Mouse (Mus musculus) forebrain, postnatal 0 days (tissue): ENCODE measurements around the gene Gm49383. TPM values are rescaled to one million over a fixed set of nuclear protein-coding genes. Genes with fewer than 3 reads are reported as not detected.

Source experiments
- ATAC-seq: fragments of 200-750 bp; cut with Nextera tagmentation; 2 replicates; pipeline ENCODE4 v1.8.0; 2017; ENCODE audit warnings: mild to moderate bottlenecking, moderate library complexity
- DNase-seq: peaks from one replicate; pipeline ENCODE4 v3.0.0-alpha.2; 2015
- H3K27ac ChIP-seq: fragments of 300-500 bp; sonication (generic); 2 replicates; pipeline ENCODE4 v1.5.1; 2014; ENCODE audit warnings: low read depth, mild to moderate bottlenecking, antibody characterized with exemption, low read length, moderate library complexity, mixed read lengths
- H3K27me3 ChIP-seq: fragments of 300-500 bp; sonication (generic); 2 replicates; pipeline ENCODE4 v1.6.1; 2014; ENCODE audit warnings: mild to moderate bottlenecking, low read length, mixed read lengths; ENCODE audit not compliant: insufficient read depth
- H3K36me3 ChIP-seq: fragments of 300-500 bp; sonication (generic); 2 replicates; pipeline ENCODE4 v1.6.1; 2014; ENCODE audit warnings: mild to moderate bottlenecking, moderate library complexity; ENCODE audit not compliant: insufficient read depth
- H3K4me1 ChIP-seq: fragments of 300-500 bp; sonication (generic); 2 replicates; pipeline ENCODE4 v1.6.1; 2014; ENCODE audit warnings: antibody characterized with exemption; ENCODE audit not compliant: insufficient read depth
- H3K4me2 ChIP-seq: fragments of 300-500 bp; sonication (generic); 2 replicates; pipeline ENCODE4 v1.6.1; 2014; ENCODE audit warnings: low read depth, mild to moderate bottlenecking, moderate library complexity
- H3K4me3 ChIP-seq: fragments of 300-500 bp; sonication (generic); 2 replicates; pipeline ENCODE4 v1.5.1; 2014; ENCODE audit warnings: low read depth, low read length, mixed read lengths
- H3K9ac ChIP-seq: fragments of 300-500 bp; sonication (generic); 2 replicates; pipeline ENCODE4 v1.6.1; 2014; ENCODE audit warnings: mild to moderate bottlenecking
- H3K9me3 ChIP-seq: fragments of 300-500 bp; sonication (generic); 2 replicates; pipeline ENCODE4 v1.6.1; 2016; ENCODE audit warnings: low read length
- CTCF ChIP-seq: sonication (generic); IDR thresholded peaks from 2 replicates; pipeline ENCODE4 v1.5.1; 2016; ENCODE audit warnings: antibody characterized with exemption, control low read depth, low read depth
- WGBS: fragments of 180-500 bp; shearing (Covaris S2); extraction: QIAGEN DNeasy Blood & Tissue Kit; methylation state at CpG from one replicate; pipeline ENCODE4 v1.1.7; 2014; 5-methylcytosine and 5-hydroxymethylcytosine counted together
- polyA plus RNA-seq: library from polyadenylated mRNA; unstranded; fragments of >200 nt; fragmentation: Nextera tagmentation; extraction: Ambion mirVana; gene quantifications from 2 replicates; pipeline ENCODE4 v1.2.1, GENCODE M21; 2015
- total RNA-seq: library from RNA; depleted of rRNA; stranded (reverse); fragments of >200 nt; gene quantifications from 2 replicates; pipeline ENCODE4 v1.2.3, GENCODE M21; 2014

The Gm49383 gene
- total and polyA plus RNA-seq, 2 experiments from 2014 or later: 5.7 to 8.8 TPM

DNA sequence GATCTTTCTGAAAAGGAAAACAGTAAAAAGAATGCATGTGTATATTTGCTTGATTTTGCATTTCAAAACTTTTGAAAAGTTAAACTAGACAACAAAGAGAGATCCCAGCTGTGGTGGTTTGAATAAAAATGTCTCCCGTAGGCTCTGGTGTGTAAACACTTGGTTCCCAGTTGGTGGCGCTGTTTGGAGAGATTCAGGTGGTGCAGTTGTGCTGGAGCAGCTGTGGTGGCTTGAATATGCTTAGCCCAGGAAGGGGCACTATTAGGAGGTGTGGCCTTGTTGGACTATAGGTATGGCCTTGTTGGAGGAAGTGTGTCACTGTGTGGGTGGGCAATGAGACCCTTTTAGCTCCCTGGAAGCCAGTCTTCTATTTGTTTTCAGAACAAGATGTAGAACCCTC, 32.3 kb upstream of the Gm49383 start:
- H3K36me3 ChIP-seq: no peaks in the 10 kb centered on the region
- H3K4me3 ChIP-seq: no peak overlapping the region
- H3K9ac ChIP-seq: no peak overlapping the region
- peak; percentile 16; the same call in 1 of the 2 replicates for TF ChIP-seq CTCF
- DNase-seq (no peak), ATAC-seq (no peak)
- H3K27ac ChIP-seq: no peak overlapping the region
- H3K4me2 ChIP-seq: no peak overlapping the region
- no peaks in the 10 kb centered on the region for H3K4me1 ChIP-seq
- H3K27me3 ChIP-seq: no peaks in the 10 kb centered on the region
- H3K9me3 ChIP-seq: no peaks in the 10 kb centered on the region
- WGBS: 55% methylated on average over 2 of the region's 2 CpGs

DNA sequence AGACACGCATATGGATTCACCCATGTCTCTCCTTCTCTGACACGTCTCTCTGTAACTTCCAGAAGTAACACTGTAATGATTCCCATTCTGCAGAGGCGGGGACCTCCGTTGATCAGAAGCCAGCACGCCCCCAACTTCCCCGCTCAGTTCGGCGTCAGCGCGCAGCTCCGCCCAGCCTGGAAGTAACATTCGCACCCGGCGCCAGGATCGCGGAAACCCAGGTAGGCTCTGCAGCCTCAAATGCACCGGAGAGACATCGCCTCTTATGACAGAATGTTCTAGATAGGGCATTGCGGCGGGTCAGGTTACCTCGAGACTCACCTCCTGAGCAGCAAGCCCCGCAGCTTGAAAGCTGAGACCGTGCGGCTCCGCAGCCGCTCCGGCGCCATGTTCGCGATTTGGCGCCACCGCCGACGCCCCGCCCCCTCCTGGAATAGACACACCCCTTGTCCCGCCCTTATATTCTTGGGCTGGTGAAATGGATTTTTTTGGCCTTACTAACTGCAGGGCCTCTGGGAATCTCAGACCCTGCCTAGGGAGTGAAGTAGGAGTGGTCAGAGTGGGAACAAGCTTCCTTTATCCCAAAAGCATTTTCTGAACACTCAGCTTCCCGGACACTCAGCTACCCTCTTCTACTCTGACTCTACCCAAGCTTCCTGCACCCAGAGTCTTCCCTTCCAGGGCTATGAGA, 31.0 kb upstream of the Gm49383 start, which contains the start of gene Pole2:
TSS of gene Pole2 (minus strand) at position 420 of the 691 bp plus-strand sequence.
- no peaks in the 10 kb centered on the region for H3K4me1 ChIP-seq
- peak within 1 kb of the TSS; percentile 40 for H3K4me2 ChIP-seq
- H3K4me3 ChIP-seq: peak within 1 kb of the TSS; percentile 68
- WGBS: under 1% methylated on average over 37 of the region's 37 CpGs
- no peaks in the 10 kb centered on the region for H3K36me3 ChIP-seq
- peak within 1 kb of the TSS; percentile 53 for H3K9ac ChIP-seq
- peak; percentile 97 for ATAC-seq
- no peaks in the 10 kb centered on the region for H3K27me3 ChIP-seq
- H3K27ac ChIP-seq: peak within 1 kb of the TSS; percentile 69
- no peaks in the 10 kb centered on the region for H3K9me3 ChIP-seq
- DNase-seq: peak; percentile 89
- 0 out of 2 replicates have a peak, but pooled peaks have one; percentile 16 for TF ChIP-seq CTCF

DNA sequence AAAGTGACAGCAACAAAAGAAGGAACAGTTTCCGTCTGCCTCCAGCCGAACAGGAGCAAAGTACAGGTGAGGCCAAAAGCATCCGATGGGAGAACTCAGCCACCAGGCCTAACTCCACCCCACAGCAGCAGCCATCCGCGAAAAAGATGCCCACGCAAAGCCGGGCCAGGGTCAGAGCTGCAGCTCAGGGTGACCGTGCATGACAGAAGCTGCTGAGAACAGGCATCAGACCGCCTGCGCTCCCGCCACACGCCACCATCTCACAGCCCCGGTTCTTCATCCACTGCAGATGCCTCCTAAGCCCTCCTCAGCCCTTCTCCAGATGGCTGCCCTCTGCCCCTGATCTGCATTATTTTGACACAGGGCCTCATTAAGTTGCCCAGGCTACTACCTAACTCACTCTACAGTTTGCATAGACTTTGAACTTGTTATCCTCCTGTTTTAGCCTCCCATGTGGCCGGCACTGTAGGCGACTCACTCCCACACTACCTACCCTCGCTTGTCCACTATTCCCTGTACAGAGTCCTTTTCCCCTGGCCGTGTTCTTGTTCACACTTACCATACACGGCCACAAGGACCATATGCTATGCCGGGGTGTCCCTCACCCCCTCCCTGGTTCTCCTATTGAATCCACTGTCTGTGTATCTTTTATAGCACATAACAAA, 23.8 kb upstream of the Gm49383 start:
- Histone ChIP-seq H3K9me3 (no peaks in the 10 kb centered on the region), H3K4me2 (no peak overlapping the region), H3K36me3 (no peaks in the 10 kb centered on the region), H3K9ac (no peak overlapping the region), H3K4me3 (no peak overlapping the region), H3K27ac (no peak overlapping the region), H3K4me1 (no peaks in the 10 kb centered on the region), H3K27me3 (no peaks in the 10 kb centered on the region)
- TF ChIP-seq CTCF: no peak
- ATAC-seq (no peak), DNase-seq (no peak)
- WGBS: 93% methylated on average over 19 of the region's 19 CpGs

DNA sequence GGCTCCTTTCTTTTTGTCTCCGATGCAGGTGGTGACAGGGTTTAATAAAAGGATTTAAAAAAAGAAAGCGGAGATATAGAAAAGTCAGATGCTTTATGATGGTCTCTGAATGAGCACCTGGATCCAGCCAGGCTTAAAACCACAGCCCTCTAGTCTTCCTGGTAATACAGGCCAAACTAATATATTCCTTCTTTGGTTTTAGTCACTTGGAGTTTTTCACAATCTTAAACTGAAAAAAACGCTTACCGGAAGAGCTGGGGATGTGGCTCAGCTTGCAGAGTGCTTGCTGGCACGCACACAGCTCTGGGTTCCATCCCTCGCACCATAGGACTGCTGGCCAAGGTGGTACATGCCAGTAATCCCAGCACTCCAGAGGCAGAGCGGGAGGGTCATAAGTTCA, 19.7 kb upstream of the Gm49383 start:
- H3K4me3 ChIP-seq: no peak overlapping the region
- 85% methylated on average over 7 of the region's 7 CpGs for WGBS
- H3K9me3 ChIP-seq: no peaks in the 10 kb centered on the region
- no peak overlapping the region for H3K9ac ChIP-seq
- no peaks in the 10 kb centered on the region for H3K36me3 ChIP-seq
- no peak for TF ChIP-seq CTCF
- H3K27me3 ChIP-seq: no peaks in the 10 kb centered on the region
- H3K4me2 ChIP-seq: no peak overlapping the region
- no peaks in the 10 kb centered on the region for H3K4me1 ChIP-seq
- no peak for ATAC-seq
- DNase-seq: no peak
- H3K27ac ChIP-seq: no peak overlapping the region

DNA sequence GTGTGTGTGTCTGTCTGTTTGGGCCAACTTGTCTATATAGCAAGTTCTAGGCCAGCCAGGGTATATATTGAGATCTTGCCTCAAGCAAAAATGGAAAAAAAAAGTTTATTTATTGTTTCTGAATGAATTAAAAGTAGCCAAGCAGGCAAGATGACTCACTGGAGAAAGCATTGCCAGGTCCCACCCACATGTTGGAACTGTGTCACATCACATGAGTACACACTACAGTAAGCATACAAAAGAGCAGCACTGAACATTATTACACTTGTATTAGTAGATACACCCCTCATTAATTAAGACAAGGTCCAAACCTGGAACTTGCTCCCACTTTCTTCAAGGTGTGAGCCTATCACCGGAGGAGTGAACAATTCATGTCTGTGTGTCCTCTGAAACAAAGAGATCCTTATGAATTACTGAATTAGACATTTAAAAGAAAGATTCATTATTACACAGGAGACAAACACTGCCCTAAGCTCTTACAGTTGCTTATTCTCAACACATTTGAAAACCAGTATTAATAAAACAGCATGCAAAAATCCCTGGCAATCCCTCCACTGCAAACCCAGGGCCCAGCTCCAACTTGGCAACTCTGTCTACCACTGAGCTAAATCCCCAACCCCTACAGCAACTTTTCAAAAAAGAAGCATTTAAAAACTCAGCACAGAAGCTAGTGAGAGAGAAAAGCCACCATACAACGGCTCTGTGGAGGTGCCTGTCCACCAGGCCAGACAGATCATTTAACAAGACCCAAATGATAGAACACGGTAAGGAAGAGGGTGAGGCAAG, 18.3 kb upstream of the Gm49383 start:
- Histone ChIP-seq H3K4me2 (no peak overlapping the region), H3K27me3 (no peaks in the 10 kb centered on the region), H3K36me3 (no peaks in the 10 kb centered on the region), H3K27ac (no peak overlapping the region; the same call in 1 of the 2 replicates), H3K9ac (no peak overlapping the region), H3K9me3 (no peaks in the 10 kb centered on the region), H3K4me3 (no peak overlapping the region), H3K4me1 (no peaks in the 10 kb centered on the region)
- no peak; the same call in none of the 2 replicates for ATAC-seq
- 56% methylated on average over 3 of the region's 3 CpGs for WGBS
- DNase-seq: peak; percentile 49
- TF ChIP-seq CTCF: no peak

DNA sequence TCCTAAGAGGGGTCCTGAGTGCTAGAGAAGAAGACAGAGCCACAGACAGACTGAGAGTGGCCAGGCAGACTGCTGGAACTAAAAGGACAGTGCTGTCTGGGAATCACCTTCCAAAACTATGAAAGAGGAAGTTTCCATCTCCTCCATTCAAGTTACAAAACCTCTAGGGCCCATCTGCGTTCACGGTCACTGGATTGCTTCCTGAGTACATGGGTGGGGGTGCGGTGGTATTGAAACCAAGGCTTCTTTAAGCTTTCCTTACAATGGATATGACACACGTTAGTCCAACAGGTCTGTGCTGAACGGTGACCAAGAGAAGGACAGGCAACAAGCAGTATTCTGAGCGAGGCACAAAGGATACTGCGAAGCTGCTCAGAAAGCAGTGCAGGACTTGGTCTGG, 17.5 kb upstream of the Gm49383 start:
- H3K27me3 ChIP-seq: no peaks in the 10 kb centered on the region
- WGBS: 91% methylated on average over 7 of the region's 7 CpGs
- ATAC-seq (no peak), DNase-seq (no peak)
- H3K27ac ChIP-seq: no peak overlapping the region
- H3K9ac ChIP-seq: no peak overlapping the region
- H3K9me3 ChIP-seq: no peaks in the 10 kb centered on the region
- TF ChIP-seq CTCF: no peak
- H3K4me2 ChIP-seq: no peak overlapping the region
- H3K4me1 ChIP-seq: no peaks in the 10 kb centered on the region
- no peaks in the 10 kb centered on the region for H3K36me3 ChIP-seq
- H3K4me3 ChIP-seq: no peak overlapping the region
